25 mouse cellular contexts compared by ENCODE assay signal in the genomic region with DNA sequence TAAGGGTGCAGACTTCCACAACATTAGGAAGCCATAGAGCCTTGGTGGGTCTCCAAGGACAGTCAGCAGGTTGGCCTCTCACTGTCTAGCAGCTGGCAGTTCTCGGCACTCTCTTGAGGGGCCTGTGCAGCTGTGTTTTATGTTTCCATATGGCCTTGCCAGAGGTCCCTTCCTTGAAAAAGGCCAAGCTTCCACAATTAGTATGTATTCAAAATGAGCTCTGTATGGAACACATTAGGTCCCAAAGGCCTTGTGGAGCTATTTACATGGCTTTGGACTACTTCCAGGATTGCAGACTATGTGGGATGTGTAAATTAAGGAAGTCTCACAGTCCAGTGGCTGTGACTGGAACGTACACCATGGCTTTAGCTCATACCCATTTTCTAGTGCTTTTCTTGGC. TPM values are rescaled to one million over a fixed set of nuclear protein-coding genes. Genes with fewer than 3 reads are reported as not detected.
DNase-seq lines count a peak whose midpoint lies in the region; ATAC-seq and TF ChIP-seq lines count a peak whose summit lies in the region.
"Had no signal": no experiment of that assay in that cellular context is flagged by ENCODE, and none has a peak within 500 bp of the region (broad histone marks: within the 10 kb centered on the region; RNA-seq: fewer than 3 reads in every experiment).

No protein-coding gene starts in this region.

- H3K27me3 ChIP-seq in limb, embryonic 11.5 days (ENCODE audit: control insufficient read depth, insufficient read depth, low read length), result no peaks in the 10 kb centered on the region
- no peaks in the 10 kb centered on the region for H3K27me3 ChIP-seq in limb, embryonic 10.5 days (ENCODE audit: low read depth, poor library complexity, severe bottlenecking)
- H3K27me3 ChIP-seq in limb, embryonic 12.5 days, result no peaks in the 10 kb centered on the region
- H3K27me3 ChIP-seq: forebrain, embryonic 15.5 days; liver, embryonic 12.5 days; lung, embryonic 15.5 days; midbrain, embryonic 12.5 days; neural tube, embryonic 12.5 days had no signal

- H3K4me2 ChIP-seq in limb, embryonic 11.5 days (ENCODE audit: low read depth, severe bottlenecking), result no peak overlapping the region
- H3K4me2 ChIP-seq in limb, embryonic 12.5 days, result no peak overlapping the region
- H3K4me2 ChIP-seq: forebrain, embryonic 15.5 days; hindbrain, embryonic 14.5 days; liver, embryonic 12.5 days; lung, embryonic 15.5 days; midbrain, embryonic 12.5 days; neural tube, embryonic 12.5 days had no signal

- 51% methylated on average over 2 of the region's 2 CpGs for WGBS in limb, embryonic 11.5 days
- WGBS in limb, embryonic 10.5 days, result 82% methylated on average over 2 of the region's 2 CpGs
- WGBS in limb, embryonic 12.5 days, result 26% methylated on average over 2 of the region's 2 CpGs

- peak; percentile 5 for DNase-seq in heart, postnatal 4 days
- DNase-seq in heart, adult 11 months, result no peak
- DNase-seq in limb, embryonic 11.5 days (ENCODE audit: low spot score), result no peak
- DNase-seq in limb, embryonic 10.5 days (ENCODE audit: low spot score), result no peak
- DNase-seq in gastrocnemius, adult 2 months, result peak; percentile 73
- DNase-seq: adrenal gland, adult 2 months; cerebellum, adult 9-10 months; heart, adult 2 months; right cerebral cortex, postnatal 14 days; thymus, adult 2 months had no signal

- H3K9me3 ChIP-seq in limb, embryonic 11.5 days (ENCODE audit: control insufficient read depth, low read length), result no peaks in the 10 kb centered on the region
- H3K9me3 ChIP-seq in limb, embryonic 10.5 days (replicated peaks), result no peaks in the 10 kb centered on the region
- no peaks in the 10 kb centered on the region for H3K9me3 ChIP-seq in limb, embryonic 12.5 days
- H3K9me3 ChIP-seq: forebrain, embryonic 15.5 days; liver, embryonic 12.5 days; lung, embryonic 15.5 days; midbrain, embryonic 12.5 days; neural tube, embryonic 12.5 days had no signal

- intact Hi-C loops in gastrocnemius, adult 2 months (cut with DNase I), result no loop called here

- H3K4me1 ChIP-seq in limb, embryonic 11.5 days (ENCODE audit: control insufficient read depth, insufficient read depth, low read length), result no peaks in the 10 kb centered on the region
- H3K4me1 ChIP-seq in limb, embryonic 10.5 days, result no peaks in the 10 kb centered on the region
- H3K4me1 ChIP-seq in limb, embryonic 12.5 days (replicated peaks), result peaks cover 11% of the 10 kb centered on the region
- H3K4me1 ChIP-seq: forebrain, embryonic 15.5 days; liver, embryonic 12.5 days; lung, embryonic 15.5 days; midbrain, embryonic 12.5 days; neural tube, embryonic 12.5 days had no signal

- 0 out of 2 replicates have a peak, but pooled peaks have one; percentile 39 for ATAC-seq in limb, embryonic 11.5 days (ENCODE audit: insufficient number of reproducible peaks, low FRiP score, low TSS enrichment, low read depth)
- peak; percentile 89 for ATAC-seq in limb, embryonic 12.5 days (ENCODE audit: insufficient number of reproducible peaks, insufficient read depth, low FRiP score, low TSS enrichment, low read depth)
- no peak for ATAC-seq in megakaryocyte, adult 5-6 weeks (ENCODE audit: poor library complexity, severe bottlenecking)
- no peak for ATAC-seq in granulocyte monocyte progenitor cell, adult 5-6 weeks (replicated peaks; ENCODE audit: poor library complexity, severe bottlenecking)
- ATAC-seq: forebrain, embryonic 15.5 days; liver, embryonic 12.5 days had no signal

- no peak for TF ChIP-seq CTCF in gastrocnemius, adult 2 months (IDR thresholded peaks at IDR 0.05)

- no peak overlapping the region for H3K27ac ChIP-seq in limb, embryonic 11.5 days (replicated peaks; ENCODE audit: low read depth, low read length)
- H3K27ac ChIP-seq in limb, embryonic 10.5 days, result no peak overlapping the region
- H3K27ac ChIP-seq in gastrocnemius, adult 2 months, result peak overlapping the region; percentile 77
- peak overlapping the region; percentile 70 for H3K27ac ChIP-seq in limb, embryonic 12.5 days
- H3K27ac ChIP-seq: forebrain, embryonic 15.5 days; heart, adult 2 months; hindbrain, embryonic 14.5 days; liver, embryonic 12.5 days; lung, embryonic 15.5 days; midbrain, embryonic 12.5 days; neural tube, embryonic 12.5 days had no signal

- H3K9ac ChIP-seq in limb, embryonic 11.5 days (ENCODE audit: low read length), result no peak overlapping the region
- H3K9ac ChIP-seq in limb, embryonic 12.5 days (replicated peaks), result no peak overlapping the region
- H3K9ac ChIP-seq: forebrain, embryonic 15.5 days; hindbrain, embryonic 14.5 days; liver, embryonic 12.5 days; lung, embryonic 15.5 days; midbrain, embryonic 12.5 days; neural tube, embryonic 12.5 days had no signal

- H3K36me3 ChIP-seq in limb, embryonic 11.5 days (ENCODE audit: control insufficient read depth, insufficient read depth, low read length), result no peaks in the 10 kb centered on the region
- no peaks in the 10 kb centered on the region for H3K36me3 ChIP-seq in limb, embryonic 10.5 days
- H3K36me3 ChIP-seq in limb, embryonic 12.5 days, result no peaks in the 10 kb centered on the region
- H3K36me3 ChIP-seq: forebrain, embryonic 15.5 days; liver, embryonic 12.5 days; lung, embryonic 15.5 days; midbrain, embryonic 12.5 days; neural tube, embryonic 12.5 days had no signal

- no peak overlapping the region for H3K4me3 ChIP-seq in limb, embryonic 11.5 days (ENCODE audit: low read depth, low read length)
- no peak overlapping the region for H3K4me3 ChIP-seq in limb, embryonic 10.5 days
- H3K4me3 ChIP-seq in gastrocnemius, adult 2 months, result peak overlapping the region; percentile 62
- no peak overlapping the region for H3K4me3 ChIP-seq in limb, embryonic 12.5 days (replicated peaks)
- H3K4me3 ChIP-seq: erythroblast, embryonic 14.5 days; forebrain, embryonic 15.5 days; heart, adult 2 months; liver, embryonic 12.5 days; lung, embryonic 15.5 days; midbrain, embryonic 12.5 days; neural tube, embryonic 12.5 days had no signal

RNA-seq across cellular contexts. Expression of gene Ppp1r3a, which starts 8.1 kb away (rescaled TPM):
- 10 to 100 TPM; 27.5 to 30.2 TPM for total RNA-seq in heart, postnatal 4 days (2021)
- polyA plus RNA-seq in limb, embryonic 11.5 days (2014; fragmentation: Nextera tagmentation; extraction: Ambion mirVana), result not detected in 2 replicates
- not detected in 2 replicates for polyA plus RNA-seq in limb, embryonic 10.5 days (2016; fragmentation: Nextera tagmentation; extraction: Ambion mirVana)
- total RNA-seq in gastrocnemius, adult 2 months (2021), result 100 to 1,000 TPM; 226 to 230 TPM
- 0.08 and 0.18 TPM in 2 replicates for polyA plus RNA-seq in limb, embryonic 12.5 days (2016; fragmentation: Nextera tagmentation; extraction: Ambion mirVana)
- 0.09 TPM in 1 of 2 replicates, not detected in the other for total RNA-seq in megakaryocyte, adult 5-6 weeks (2015)
- not detected in 2 replicates for total RNA-seq in megakaryocyte, adult 5-6 weeks (2017)
- total RNA-seq in granulocyte monocyte progenitor cell, adult 5-6 weeks (2014; fragmentation: Nextera tagmentation), result not detected in 2 replicates
- total RNA-seq in granulocyte monocyte progenitor cell, adult 5-6 weeks (2017), result not detected in 2 replicates
- total RNA-seq: common myeloid progenitor, adult 5-6 weeks; layer of hippocampus, postnatal 25 days; left cerebral cortex, postnatal 14 days; monocyte, adult 5-6 weeks had no signal
- polyA plus RNA-seq: adrenal gland, adult 2 months; erythroblast, embryonic 14.5 days; forebrain, embryonic 15.5 days; hindbrain, embryonic 14.5 days; intestine, embryonic 14.5 days; liver, embryonic 12.5 days; midbrain, embryonic 12.5 days had no signal

Comparison
In these comparisons a context has a peak if more than half of its experiments do, and no peak if none do; other contexts are left out.
1. DNase-seq: peak in heart, postnatal 4 days (single experiment) and gastrocnemius, adult 2 months (single experiment); none in heart, adult 11 months (single experiment), limb, embryonic 11.5 days (single experiment) and limb, embryonic 10.5 days (single experiment).
2. H3K27ac ChIP-seq: peak in gastrocnemius, adult 2 months (single experiment) and limb, embryonic 12.5 days (single experiment); none in limb, embryonic 11.5 days (single experiment) and limb, embryonic 10.5 days (single experiment).
3. ATAC-seq: peak in limb, embryonic 11.5 days (single experiment) and limb, embryonic 12.5 days (single experiment); none in megakaryocyte, adult 5-6 weeks (single experiment) and granulocyte monocyte progenitor cell, adult 5-6 weeks (single experiment).
4. RNA of gene Ppp1r3a, which starts 8.1 kb away (total RNA-seq): 226 to 230 TPM in gastrocnemius, adult 2 months and 27.5 to 30.2 TPM in heart, postnatal 4 days; 0.09 TPM in megakaryocyte, adult 5-6 weeks and not detected in granulocyte monocyte progenitor cell, adult 5-6 weeks; every median in the first group is over 10 times any median in the second.